Mouse (Mus musculus) lung, postnatal 0 days (tissue): Measurements from ENCODE around the gene Serpina3f. TPM values are rescaled to one million over a fixed set of nuclear protein-coding genes. Genes with fewer than 3 reads are reported as not detected.
"Not testable (repeated sequence)": the region's sequence is repeated elsewhere in the genome, so short reads cannot be mapped to it uniquely, and the experiment has no call there.

ENCODE experiments used
- ATAC-seq: fragments of 200-750 bp; cut with Nextera tagmentation; 2 replicates; pipeline ENCODE4 v1.8.0; 2017; ENCODE audit warnings: moderate library complexity
- DNase-seq: peaks from one replicate; pipeline ENCODE4 v3.0.0-alpha.2; 2016; ENCODE audit warnings: low spot score
- H3K27ac ChIP-seq: fragments of 300-500 bp; sonication (generic); 2 replicates; pipeline ENCODE4 v1.5.1; 2014; ENCODE audit warnings: antibody characterized with exemption, mild to moderate bottlenecking, low read length, mixed read lengths
- H3K27me3 ChIP-seq: fragments of 300-500 bp; sonication (generic); replicated peaks from 2 replicates; pipeline ENCODE4 v1.6.1; 2014; ENCODE audit warnings: low read length, mixed read lengths; ENCODE audit not compliant: insufficient read depth
- H3K36me3 ChIP-seq: fragments of 300-500 bp; sonication (generic); 2 replicates; pipeline ENCODE4 v1.6.1; 2014; ENCODE audit warnings: low read length, mixed read lengths; ENCODE audit not compliant: insufficient read depth
- H3K4me1 ChIP-seq: fragments of 300-500 bp; sonication (generic); 2 replicates; pipeline ENCODE4 v1.6.1; 2014; ENCODE audit warnings: antibody characterized with exemption, low read depth, low read length, mixed read lengths; ENCODE audit not compliant: insufficient read depth
- H3K4me2 ChIP-seq: fragments of 300-500 bp; sonication (generic); replicated peaks from 2 replicates; pipeline ENCODE4 v1.6.1; 2014; ENCODE audit warnings: low read depth, mild to moderate bottlenecking, low read length, moderate library complexity, mixed read lengths
- H3K4me3 ChIP-seq: fragments of 300-500 bp; sonication (generic); 2 replicates; pipeline ENCODE4 v1.5.1; 2014; ENCODE audit warnings: low read depth, low read length
- H3K9ac ChIP-seq: fragments of 300-500 bp; sonication (generic); replicated peaks from 2 replicates; pipeline ENCODE4 v1.6.1; 2014; ENCODE audit warnings: low read depth, mild to moderate bottlenecking
- H3K9me3 ChIP-seq: fragments of 300-500 bp; sonication (generic); 2 replicates; pipeline ENCODE4 v1.6.1; 2016; ENCODE audit warnings: low read length, mixed read lengths
- CTCF ChIP-seq: IDR thresholded peaks from 2 replicates; pipeline ENCODE4 v1.5.1; 2016; ENCODE audit warnings: antibody characterized with exemption, mild to moderate bottlenecking
- EP300 ChIP-seq: IDR thresholded peaks from 2 replicates; pipeline ENCODE4 v1.6.1; 2016; ENCODE audit warnings: antibody characterized with exemption, mild to moderate bottlenecking, control low read depth
- WGBS: fragments of 180-500 bp; shearing (Covaris S2); extraction: QIAGEN DNeasy Blood & Tissue Kit; methylation state at CpG from one replicate; pipeline ENCODE4 v1.1.7; 2014; 5-methylcytosine and 5-hydroxymethylcytosine counted together
- polyA plus RNA-seq: library from polyadenylated mRNA; unstranded; fragments of >200 nt; fragmentation: Nextera tagmentation; extraction: Ambion mirVana; gene quantifications from 2 replicates; pipeline ENCODE4 v1.2.1, GENCODE M21; 2015

The Serpina3f gene
- polyA plus RNA-seq, 1 experiment from 2014 or later: 0.99 TPM

DNA sequence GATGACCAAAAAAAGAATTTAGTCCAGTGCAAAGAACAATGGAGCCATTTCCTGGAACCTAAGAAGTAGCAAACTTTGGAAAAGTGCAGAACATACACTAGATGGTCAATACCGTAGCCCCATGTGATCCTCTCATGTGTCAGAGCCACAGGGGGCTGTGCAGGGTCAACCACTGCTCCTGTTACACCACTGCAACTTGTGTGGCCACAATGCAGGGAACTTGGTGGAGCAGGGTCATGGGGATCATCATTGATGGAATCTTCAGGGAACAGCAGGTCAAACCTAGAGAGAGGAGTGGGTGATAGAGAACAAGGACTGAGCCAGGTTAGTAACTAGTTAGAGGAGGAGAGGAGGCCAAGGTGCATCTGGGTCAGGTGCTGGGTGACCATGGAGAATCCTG lies 7.3 kb downstream of the Serpina3f start:
- H3K27me3 ChIP-seq: no peaks in the 10 kb centered on the region
- no peak overlapping the region for H3K4me3 ChIP-seq
- H3K36me3 ChIP-seq: no peaks in the 10 kb centered on the region
- DNase-seq (no peak), ATAC-seq (no peak)
- no peak overlapping the region for H3K27ac ChIP-seq
- H3K4me1 ChIP-seq: no peaks in the 10 kb centered on the region
- no peak overlapping the region for H3K4me2 ChIP-seq
- TF ChIP-seq CTCF: no peak
- TF ChIP-seq EP300: no peak
- H3K9me3 ChIP-seq: no peaks in the 10 kb centered on the region
- WGBS: 82% methylated on average over 1 of the region's 1 CpGs
- no peak overlapping the region for H3K9ac ChIP-seq

- whole genome bisulfite sequencing: 24% methylated on average over 1 of the region's 1 CpGs
- no peaks in the 10 kb centered on the region for H3K9me3 ChIP-seq
- no peak overlapping the region for H3K9ac ChIP-seq
- H3K4me1 ChIP-seq: no peaks in the 10 kb centered on the region
- DNase-seq (no peak), ATAC-seq (no peak)
- TF ChIP-seq EP300: no peak
- no peak for TF ChIP-seq CTCF
- no peak overlapping the region for H3K4me2 ChIP-seq
- H3K27ac ChIP-seq: no peak overlapping the region
- H3K36me3 ChIP-seq: no peaks in the 10 kb centered on the region
- no peaks in the 10 kb centered on the region for H3K27me3 ChIP-seq
- H3K4me3 ChIP-seq: no peak overlapping the region
Observed at GRCm38 (mm10) chr12:104223690-104224089, 9.3 kb downstream of the Serpina3f start.

DNA sequence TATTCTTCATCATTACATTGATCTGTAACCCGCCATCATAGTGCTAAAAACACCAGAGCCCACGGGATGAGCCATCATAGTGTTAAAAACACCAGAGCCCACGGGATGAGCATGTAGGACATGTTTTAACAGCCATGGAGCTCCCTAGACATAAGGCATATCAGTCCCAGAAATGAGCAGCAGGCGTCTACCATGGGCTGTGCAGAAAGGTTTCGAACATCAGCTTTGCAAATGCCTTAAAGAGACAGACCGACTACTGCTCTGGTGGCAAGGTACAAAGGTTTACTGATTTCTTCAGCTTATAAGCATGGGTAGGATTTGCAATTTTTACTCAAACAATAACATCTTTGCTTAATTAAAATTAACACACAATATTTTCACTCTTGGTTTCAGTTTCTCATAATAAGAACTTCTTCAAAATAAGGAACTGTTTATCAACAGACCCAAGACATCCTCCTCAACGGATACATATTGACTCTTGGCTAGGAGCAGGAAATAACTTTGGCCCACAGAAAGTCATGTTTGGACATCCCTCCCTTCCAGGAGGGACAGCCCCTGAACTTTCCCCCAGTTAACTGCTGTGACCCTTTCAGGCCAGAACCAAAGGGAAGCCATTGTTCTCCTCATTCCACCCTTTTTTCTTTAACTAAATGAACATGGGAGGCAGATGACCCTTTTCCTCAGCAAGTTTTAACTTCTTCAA lies 10.4 kb downstream of the Serpina3f start:
- Histone ChIP-seq H3K4me2 (no peak overlapping the region), H3K9ac (no peak overlapping the region), H3K4me1 (no peaks in the 10 kb centered on the region), H3K36me3 (no peaks in the 10 kb centered on the region), H3K27me3 (no peaks in the 10 kb centered on the region), H3K9me3 (no peaks in the 10 kb centered on the region), H3K27ac (no peak overlapping the region), H3K4me3 (no peak overlapping the region)
- 61% methylated on average over 7 of the region's 7 CpGs for WGBS
- TF ChIP-seq CTCF (no peak), EP300 (no peak)
- DNase-seq (no peak), ATAC-seq (no peak)

GRCm38 (mm10) chr12:104230762-104231161 lies 16.4 kb downstream of the Serpina3f start:
- Histone ChIP-seq H3K4me2 (no peak overlapping the region), H3K9me3 (no peaks in the 10 kb centered on the region), H3K4me1 (no peaks in the 10 kb centered on the region), H3K27me3 (no peaks in the 10 kb centered on the region), H3K9ac (no peak overlapping the region), H3K4me3 (no peak overlapping the region), H3K27ac (no peak overlapping the region), H3K36me3 (no peaks in the 10 kb centered on the region)
- WGBS: 56% methylated on average over 2 of the region's 2 CpGs
- ATAC-seq (no peak), DNase-seq (no peak)
- TF ChIP-seq CTCF (no peak), EP300 (no peak)

- H3K27ac ChIP-seq: no peak within 1 kb of the TSS
- H3K4me1 ChIP-seq: no peaks in the 10 kb centered on the region
- 31% methylated on average over 5 of the region's 5 CpGs for WGBS
- 0 out of 2 replicates have a peak within 1 kb of the TSS, but pooled peaks have one; percentile 19 for H3K4me2 ChIP-seq
- peak; percentile 53; the same call in 1 of the 2 replicates for ATAC-seq
- no peaks in the 10 kb centered on the region for H3K9me3 ChIP-seq
- no peaks in the 10 kb centered on the region for H3K36me3 ChIP-seq
- peak; percentile 70 for DNase-seq
- no peak within 1 kb of the TSS for H3K9ac ChIP-seq
- TF ChIP-seq CTCF: no peak
- TF ChIP-seq EP300: 0 out of 2 replicates have a peak, but pooled peaks have one; percentile 12
- H3K4me3 ChIP-seq: no peak within 1 kb of the TSS
- H3K27me3 ChIP-seq: no peaks in the 10 kb centered on the region
Observed at GRCm38 (mm10) chr12:104235915-104236314, 21.6 kb downstream of the Serpina3f start, which contains the start of gene Serpina3g. Gene Serpina3g (plus strand): TSS chr12:104236245.

DNA sequence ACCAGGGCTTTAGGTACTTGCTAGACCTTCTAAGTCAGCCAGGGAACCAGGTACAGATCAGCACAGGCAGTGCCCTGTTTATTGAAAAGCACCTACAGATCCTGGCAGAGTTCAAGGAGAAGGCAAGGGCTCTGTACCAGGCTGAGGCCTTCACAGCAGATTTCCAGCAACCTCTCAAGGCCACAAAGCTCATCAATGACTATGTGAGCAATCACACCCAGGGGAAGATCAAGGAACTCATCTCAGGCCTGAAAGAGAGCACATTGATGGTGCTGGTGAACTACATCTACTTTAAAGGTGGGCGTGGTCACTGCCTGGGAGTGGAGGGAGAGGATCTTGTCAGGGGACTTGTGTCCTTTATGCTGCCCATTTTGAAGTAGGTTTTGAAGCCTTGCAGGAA lies 23.7 kb downstream of the Serpina3f start:
- not testable (repeated sequence) for H3K27ac ChIP-seq, H3K4me3 ChIP-seq, H3K36me3 ChIP-seq, DNase-seq, H3K4me2 ChIP-seq, H3K9ac ChIP-seq, H3K9me3 ChIP-seq, ATAC-seq, H3K27me3 ChIP-seq, H3K4me1 ChIP-seq
- 75% methylated on average over 1 of the region's 1 CpGs for WGBS
